Mouse (Mus musculus): ENCODE measurements around the gene Xrra1.
"Not testable (repeated sequence)": the region's sequence is repeated elsewhere in the genome, so short reads cannot be mapped to it uniquely, and the experiment has no call there.

The Xrra1 gene

DNA sequence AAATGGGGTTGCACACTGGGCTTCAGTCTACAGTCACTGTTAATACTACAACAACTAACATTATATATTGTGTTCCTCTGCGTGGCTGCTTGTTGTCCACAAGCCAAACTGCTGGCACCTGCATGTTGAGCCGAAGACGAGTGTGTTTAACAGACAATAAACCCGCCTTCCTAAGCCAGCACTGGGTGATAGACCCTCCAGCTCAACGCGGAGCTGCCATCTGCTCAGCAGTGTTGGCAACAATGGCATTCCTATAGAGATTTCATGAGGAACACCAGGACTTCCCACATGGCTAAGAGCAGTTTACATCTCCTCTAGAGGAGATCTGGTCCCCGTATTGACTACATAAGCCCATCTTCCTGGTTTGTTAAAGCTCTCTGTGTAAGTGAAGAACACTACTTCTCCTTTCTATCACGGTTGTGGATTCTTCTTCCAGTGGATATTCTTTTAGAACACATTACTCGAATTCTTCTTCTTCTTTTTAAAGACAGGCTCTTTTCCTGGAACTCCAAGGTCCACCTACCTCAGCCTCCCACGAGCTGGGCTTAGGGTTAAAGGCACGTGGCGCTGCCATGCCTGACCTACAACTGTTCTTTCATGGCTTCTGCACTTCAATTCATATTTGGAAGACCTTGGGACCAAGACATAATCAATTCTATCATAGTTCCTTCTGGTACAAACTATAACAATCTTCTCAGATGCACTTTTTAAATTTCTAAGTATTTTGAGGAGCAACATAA is 98.5 kb downstream of the Xrra1 start:
- no peak for DNase-seq

DNA sequence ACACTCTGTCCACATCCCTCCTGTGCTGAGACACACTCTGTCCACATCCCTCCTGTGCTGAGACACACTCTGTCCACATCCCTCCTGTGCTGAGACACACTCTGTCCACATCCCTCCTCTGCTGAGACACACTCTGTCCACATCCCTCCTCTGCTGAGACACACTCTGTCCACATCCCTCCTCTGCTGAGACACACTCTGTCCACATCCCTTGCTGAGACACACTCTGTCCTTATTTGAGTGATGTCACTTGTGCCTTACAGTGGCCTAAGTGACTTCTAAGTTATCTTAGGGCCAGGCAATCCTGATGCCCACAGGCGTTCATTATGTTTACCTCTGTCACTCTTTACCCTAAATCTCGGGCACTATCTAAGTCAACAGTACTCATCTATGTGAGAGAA is 101.7 kb downstream of the Xrra1 start:
- not testable (repeated sequence) for DNase-seq

DNA sequence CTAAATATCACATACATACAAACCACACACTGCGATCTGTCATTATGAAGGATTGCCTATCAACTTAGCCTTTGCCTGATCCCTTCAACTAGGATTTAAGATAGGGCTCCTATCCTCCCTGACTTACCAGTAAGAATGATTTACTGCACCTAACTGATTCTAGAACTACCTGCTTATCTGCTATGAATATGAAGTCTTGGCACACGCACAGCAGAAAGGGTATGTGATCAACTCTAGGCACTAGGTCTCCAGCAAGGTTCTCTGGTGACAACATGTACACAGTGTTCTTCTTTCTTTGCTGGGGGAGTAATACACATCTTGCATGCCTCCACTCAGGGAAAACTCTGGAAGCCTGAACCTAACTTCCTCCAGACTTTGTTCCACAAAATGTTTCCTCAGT is 102.6 kb downstream of the Xrra1 start:
- DNase-seq: no peak

DNA sequence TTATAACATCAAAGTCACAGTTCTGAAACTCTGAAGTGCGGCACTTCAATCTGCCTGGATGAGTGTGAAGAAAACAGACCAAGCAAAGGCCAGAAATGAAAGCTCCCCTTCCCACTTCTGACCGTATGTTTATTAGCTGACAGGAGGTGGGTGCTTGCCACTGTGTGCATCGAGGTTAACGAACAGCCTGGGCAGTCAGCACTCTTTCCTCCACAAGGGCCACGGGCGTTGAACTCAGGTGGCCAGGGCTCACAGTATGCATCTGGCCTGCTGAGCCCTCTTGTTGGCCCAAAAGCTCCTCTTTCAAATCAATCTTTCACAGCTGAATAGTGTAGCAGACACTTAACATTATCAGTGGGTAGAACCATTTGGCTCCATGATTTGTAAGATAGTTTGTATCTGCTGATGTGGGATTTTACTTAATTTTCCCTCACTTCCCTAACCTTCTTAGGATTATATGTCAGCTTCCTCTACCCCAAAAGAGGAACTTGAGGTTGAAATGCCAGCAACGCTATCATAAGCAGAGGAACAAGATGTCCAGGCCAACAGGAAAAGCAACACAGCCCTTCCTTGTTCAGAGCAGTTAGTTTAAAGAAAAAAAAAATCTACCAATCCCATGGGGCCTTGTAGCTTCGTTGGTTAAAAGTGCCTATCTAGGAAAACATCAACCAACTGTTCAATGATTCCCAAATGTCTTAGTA is 103.8 kb downstream of the Xrra1 start:
- DNase-seq: no peak

DNA sequence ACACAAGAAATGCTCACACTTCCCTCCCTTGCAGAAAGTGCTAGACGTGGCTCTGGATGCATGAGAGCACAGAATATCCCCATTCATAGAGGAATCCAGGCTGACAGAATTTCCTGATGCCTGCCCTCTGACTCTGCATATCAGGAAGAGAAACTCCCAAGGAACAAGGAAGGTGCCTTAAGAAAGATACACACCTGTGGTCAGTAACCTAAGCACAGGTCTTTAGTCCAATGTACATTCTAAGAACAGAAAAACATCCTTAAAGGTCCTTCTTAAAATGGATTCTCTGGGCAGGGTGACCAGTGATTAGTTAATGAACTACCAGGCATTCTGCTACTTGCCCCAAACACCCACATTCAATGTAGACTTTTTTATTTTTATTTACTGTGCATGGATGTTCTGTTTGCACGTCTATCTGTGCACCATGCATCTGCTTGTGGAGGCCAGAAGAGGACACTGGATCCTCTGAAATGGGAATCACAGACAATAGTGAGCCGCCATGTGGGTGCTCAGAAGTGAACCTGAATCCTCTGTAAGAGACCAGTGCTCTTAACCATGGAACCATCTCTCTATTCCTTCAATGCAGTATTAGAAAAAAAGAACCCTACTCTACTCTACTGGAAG is 104.4 kb downstream of the Xrra1 start:
- DNase-seq: no peak

DNA sequence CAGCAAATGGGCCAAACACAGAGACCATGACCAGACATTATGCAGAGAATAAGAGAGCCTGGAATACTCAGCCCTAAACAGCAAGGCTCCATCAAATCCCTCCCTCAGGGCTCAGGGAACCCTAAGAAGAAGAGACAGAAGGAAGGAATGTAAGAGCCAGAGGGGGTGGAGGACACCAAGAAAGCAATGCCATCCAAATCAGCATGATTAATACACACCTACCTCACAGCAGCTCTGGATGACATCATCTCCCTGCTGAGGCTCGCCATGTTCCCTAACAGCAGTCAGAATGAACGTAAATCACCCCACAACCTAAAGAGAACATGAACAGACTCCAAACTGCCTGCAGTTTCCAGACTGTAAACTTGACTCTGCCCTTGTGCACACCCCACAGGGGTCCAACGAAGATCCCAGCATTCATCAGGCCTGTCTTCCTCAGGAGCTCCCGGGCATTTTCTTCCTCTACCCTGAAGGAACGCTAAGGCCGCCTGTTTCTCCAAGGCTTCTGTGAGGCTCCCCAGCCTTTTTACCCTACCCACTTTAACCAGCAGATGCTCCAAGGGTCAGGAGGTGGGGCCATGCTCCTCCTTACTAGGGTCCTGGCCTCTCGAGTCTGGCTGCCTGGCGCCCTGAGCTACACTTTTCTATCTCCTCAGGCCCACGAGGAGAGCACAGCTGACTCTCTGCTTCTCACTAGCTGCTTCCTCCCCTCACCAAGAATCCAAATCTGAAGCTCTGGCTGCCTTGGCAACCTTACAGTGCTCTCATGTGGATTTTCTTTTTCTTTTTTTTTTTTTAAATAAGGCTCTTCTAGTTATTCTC is 106.3 kb downstream of the Xrra1 start:
- peak; percentile 51 for DNase-seq

DNA sequence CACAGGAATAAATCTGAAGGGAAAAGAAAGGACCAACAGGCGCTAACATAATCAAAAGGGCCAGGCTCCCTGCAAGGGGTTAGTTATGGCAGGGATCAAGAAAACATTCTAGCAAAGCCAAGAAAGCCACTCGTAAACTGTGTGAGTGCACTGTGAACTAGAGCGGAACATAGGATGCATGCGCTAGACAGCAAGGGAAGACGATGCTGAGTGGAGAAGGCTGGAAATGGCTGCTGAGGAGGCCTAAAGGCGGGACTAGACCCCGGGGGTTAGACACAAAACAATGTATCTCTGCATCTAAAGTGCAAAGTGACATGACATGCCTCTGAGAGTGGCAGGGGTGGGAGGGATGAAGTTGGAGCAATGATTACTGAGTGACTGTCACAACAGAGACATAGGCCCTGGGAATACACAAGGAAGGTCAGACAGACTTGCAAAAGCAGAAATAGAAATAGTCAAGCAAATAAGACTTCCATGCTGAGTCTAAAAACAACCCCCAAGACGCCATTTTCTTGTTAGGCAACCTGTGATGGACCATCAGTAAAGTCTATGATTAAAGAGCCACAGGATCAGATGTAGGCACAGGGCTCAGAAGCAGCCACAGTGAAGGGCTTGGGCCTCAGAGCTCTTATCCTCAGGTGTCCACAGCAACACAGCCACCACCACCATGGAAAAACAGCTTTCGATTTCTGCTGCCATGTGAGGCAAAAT is 107.2 kb downstream of the Xrra1 start:
- no peak for DNase-seq

Data from cerebellum, adult 9-10 months (tissue).